Mouse (Mus musculus): ENCODE results near the gene Edaradd.

The Edaradd gene

DNA sequence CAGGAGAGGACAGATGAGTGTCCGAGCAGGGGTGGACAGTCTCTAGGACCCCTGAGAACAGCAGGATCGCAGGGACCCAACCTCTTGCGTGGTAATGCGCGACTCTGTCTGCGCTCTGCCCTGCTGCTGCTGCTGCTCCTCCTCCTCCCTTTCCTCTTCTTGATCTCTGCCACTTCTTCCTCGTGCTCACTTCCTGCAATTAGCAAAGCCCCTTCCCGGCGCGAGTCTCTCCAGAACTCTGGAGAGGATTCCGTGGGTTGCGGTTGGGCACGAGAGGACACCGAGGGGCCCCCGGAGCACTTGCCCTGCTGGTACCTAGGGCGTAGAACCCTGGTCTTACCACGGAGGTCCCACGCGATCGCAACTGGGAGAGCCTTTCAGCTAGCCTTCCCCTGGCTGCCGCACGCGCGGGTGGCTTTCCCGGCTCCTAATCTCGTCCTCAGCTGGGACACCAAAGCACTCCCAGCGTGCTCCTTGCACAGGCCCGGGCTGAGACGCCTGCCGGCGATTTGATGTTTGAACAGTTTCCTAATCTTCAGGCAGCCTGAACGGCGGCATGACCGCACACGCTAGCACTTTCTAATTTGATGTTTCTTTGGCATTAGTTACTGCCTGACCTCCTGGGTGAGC is at the start of gene Edaradd:
TSS of gene Edaradd (minus strand) at position 484 of the 630 bp plus-strand sequence.
- peak; percentile 68; the same call in 1 of the 2 replicates for TF ChIP-seq GATA4 (IDR thresholded peaks at IDR 0.05; ENCODE audit: insufficient replicate concordance, low read length)

DNA sequence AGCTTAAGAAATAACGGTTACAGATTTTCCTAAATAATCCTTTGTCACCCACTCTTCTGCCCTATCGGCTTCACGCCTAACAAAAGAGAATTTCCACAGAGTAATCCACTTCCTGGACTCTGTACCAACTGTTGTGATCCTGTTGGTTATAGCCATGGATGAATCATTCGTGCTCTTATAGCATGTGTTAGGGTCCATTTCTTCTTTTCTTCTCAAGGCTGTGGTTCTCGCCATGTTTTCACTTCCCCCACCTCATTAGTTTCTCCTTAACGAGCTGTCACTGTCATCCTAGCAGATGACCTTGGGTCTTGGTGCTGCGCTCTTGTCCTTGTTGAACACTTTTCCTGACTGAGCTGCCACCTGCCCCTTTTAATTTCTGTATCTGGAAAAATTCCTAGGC is 49.5 kb upstream of the Edaradd start:
- TF ChIP-seq GATA4 (IDR thresholded peaks at IDR 0.05; ENCODE audit: insufficient replicate concordance, low read length) = no peak

DNA sequence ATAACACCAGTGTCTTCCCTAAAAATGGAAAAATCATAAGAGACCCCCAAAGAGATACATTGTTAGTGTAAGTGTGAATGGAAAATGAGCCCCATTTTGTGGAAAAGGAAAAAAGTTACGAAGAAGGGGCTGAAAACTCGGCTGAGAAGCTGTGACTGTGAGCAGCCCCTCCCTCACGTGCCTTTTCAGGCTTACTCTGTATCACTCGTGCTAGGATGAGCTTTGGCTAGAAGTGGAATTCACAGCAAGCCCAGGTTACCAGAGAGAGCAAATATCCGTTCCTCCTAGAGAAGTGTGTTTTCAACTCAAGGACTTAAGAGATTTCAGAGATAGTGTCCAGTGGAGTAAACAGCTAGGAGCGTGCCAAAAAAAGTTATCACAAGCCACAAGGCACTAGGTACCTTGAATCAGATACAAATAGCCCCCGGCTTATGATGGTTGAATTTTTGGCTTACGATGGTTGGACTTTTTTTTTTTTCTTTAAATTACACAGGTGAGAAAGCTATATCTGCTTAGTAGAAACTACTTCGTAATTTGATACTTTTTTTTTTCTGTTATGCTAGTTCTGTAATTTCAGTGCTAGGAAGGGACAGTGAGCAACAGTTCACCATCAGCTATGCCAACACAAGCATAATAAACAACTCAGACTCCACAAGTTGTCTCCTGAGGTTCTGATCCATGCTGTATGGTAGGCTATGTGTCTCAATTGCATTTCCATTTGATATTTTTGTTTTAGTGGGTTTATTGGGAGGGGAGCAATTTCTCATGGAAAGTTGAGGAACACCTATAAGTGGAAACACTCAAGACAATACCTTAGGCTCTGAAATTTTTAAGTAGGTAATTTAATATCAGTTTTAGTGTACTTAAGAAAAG is 48.6 kb upstream of the Edaradd start:
- TF ChIP-seq GATA4 (IDR thresholded peaks at IDR 0.05; ENCODE audit: insufficient replicate concordance, low read length) = no peak

DNA sequence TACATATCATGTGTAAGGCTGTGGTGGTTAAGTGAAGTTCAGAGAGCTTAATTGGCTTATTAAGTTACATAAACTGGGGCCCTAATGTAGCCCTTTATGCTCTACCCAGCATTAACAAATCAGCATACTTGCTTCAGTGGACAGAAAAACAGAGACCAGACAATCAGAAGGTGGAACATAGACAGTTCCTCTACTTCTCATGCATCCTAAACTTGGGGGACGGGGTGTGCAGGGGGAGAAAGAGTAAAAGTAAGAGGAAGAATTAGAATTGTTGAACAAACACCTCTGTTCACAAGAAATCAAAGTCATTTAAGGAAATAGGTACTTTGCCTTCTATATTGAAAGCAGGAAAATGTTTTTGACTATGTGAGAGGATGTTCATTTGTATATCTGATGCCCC is 47.7 kb upstream of the Edaradd start:
- TF ChIP-seq GATA4 (IDR thresholded peaks at IDR 0.05; ENCODE audit: insufficient replicate concordance, low read length) = no peak

DNA sequence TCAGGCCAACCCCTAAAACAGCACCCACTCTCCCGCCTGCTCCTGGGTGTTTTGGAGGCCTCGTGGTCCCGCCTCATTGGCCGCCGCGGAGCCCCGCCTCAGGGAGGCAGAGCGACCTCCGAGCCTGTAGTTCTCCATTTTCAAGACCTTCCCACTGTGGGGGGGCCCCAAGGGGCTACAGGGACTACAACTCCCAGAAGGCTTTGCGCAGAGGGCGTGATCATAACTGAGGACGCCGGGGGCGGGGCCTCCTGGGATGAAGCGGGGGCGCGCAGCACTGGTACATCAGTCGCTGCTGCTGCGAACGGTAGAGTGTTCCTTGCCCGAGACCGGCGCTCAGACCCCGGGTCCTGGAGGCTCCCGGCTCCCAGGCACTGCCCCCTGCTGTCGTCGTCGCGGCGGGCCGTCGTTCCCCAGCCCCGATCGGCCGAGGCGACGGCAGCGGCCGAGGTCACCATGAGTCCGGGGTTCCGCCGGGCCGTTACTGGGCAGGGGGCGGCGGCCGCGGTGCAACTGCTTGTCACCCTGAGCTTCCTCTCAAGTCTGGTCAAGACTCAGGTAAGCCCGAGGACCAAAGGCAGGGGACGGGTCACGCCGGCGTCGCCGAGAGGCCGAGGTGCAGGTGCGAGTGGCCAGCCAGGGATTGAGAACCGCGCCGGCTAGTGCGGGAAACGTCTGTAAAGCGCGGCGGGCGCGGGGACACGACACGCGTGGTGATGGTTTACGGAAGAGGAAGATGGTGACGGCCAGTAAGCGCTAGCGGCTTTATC is 45.6 kb upstream of the Edaradd start, which contains the start of gene Ero1lb:
TSS of gene Ero1lb (plus strand) at position 254 of the 770 bp plus-strand sequence.
- TF ChIP-seq GATA4 (IDR thresholded peaks at IDR 0.05; ENCODE audit: insufficient replicate concordance, low read length) = no peak; the same call in 1 of the 2 replicates

DNA sequence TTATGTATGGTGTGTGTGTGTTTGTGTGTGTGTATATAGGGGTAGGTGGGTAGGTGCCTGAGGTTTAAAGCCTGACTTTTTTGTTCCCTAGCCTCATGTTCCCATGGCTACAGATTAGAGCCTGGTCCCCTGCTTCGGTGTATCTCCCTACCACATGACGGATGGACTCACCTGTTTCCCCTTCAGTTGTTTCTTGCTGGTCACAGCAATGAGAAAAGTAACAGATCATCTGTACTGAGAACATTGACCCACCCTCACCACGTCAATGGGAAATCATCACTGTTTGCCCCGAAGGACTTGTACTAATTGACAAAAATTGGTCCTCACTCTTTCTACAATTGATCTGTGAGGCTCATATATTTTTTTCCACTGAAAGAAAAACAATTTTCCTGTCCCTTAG is 42.0 kb upstream of the Edaradd start:
- no peak for TF ChIP-seq GATA4 (IDR thresholded peaks at IDR 0.05; ENCODE audit: insufficient replicate concordance, low read length)

DNA sequence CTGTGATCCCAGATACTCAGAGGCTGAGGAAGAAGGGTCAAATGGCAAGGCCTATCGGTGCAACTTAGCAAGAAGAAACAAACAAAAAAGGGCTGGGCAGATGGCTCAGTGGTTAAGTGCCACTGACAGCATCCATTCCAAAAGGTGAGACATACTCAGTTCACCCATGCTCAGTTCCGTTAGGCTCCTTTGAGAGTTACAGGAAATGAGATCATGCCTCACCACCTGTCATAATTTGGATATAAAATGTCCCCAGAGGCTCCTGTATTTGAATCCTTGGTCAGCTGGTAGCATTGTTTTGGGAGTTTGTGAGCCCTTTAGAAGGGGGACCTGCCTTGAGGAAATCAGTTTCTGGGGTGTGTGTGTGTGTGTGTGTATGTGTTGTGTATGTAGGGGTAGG is 41.5 kb upstream of the Edaradd start:
- no peak for TF ChIP-seq GATA4 (IDR thresholded peaks at IDR 0.05; ENCODE audit: insufficient replicate concordance, low read length)

DNA sequence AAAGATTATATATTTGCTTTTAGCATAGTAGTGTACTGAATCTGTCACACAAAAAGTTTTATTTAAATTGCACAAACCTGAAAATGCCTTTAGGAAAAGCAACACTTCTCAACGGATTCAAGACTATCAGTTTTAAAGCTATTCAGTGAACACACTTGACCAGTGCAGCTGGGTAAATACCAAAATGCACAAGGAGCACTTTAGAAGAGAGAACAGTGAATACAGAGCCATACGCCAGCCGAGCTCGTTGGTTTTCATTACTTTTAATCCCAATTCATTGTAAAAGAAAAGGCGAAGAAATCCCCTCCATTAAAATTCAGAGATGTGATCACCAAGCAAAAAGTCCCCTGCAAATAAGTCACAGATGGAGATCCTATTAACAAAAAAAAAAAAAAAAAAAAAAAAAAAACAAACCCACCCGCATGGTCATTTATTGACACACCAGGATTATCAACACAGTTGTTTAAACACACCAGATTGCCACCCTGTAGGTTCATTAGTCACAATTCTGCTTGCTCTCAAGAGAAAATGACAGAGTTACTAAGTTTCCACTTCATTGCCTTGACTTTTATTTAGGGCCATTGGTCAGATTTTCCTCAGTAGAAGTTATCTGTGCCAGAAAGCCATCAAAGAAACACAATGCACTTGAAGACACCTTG is 39.4 kb upstream of the Edaradd start:
- TF ChIP-seq GATA4 (IDR thresholded peaks at IDR 0.05; ENCODE audit: insufficient replicate concordance, low read length) = no peak

DNA sequence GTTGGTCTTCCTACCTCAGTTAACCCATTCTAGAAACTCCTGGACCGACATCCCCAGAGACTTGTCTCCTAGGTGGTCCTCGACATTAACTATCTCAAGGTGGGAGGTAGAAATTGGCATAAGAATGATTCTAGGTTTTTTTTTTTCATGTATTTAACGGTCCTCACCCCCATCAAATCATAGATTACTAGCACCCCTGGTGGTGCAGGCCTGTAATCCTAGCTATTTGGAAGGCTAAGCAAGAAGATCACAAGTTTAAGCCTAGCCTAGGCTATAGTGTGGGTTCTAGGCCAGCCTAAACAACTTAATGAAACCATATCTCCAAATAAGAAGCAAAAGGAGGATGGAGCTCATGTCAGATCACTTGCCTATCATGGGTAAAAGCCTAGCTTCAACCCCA is 38.8 kb upstream of the Edaradd start:
- no peak for TF ChIP-seq GATA4 (IDR thresholded peaks at IDR 0.05; ENCODE audit: insufficient replicate concordance, low read length)

DNA sequence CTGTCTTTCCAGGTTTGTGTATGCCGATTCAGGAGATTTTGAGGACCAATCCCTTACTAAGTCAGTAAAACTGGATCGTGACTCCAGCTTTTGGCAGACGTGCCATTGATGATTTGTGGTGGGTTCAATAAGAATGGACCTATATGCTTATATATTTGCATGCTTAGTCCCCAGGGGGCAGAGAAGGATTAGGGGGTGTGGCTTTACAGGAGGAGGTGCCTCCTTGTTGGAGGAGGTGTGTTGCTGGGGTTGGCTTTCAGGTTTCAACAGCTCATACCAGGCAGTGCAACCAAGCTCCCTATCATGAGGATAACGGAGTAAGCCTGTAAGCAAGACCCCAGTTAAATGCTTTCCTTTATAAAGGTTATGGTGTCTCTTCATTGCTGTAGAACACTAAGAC is 34.0 kb upstream of the Edaradd start:
- no peak for TF ChIP-seq GATA4 (IDR thresholded peaks at IDR 0.05; ENCODE audit: insufficient replicate concordance, low read length)

DNA sequence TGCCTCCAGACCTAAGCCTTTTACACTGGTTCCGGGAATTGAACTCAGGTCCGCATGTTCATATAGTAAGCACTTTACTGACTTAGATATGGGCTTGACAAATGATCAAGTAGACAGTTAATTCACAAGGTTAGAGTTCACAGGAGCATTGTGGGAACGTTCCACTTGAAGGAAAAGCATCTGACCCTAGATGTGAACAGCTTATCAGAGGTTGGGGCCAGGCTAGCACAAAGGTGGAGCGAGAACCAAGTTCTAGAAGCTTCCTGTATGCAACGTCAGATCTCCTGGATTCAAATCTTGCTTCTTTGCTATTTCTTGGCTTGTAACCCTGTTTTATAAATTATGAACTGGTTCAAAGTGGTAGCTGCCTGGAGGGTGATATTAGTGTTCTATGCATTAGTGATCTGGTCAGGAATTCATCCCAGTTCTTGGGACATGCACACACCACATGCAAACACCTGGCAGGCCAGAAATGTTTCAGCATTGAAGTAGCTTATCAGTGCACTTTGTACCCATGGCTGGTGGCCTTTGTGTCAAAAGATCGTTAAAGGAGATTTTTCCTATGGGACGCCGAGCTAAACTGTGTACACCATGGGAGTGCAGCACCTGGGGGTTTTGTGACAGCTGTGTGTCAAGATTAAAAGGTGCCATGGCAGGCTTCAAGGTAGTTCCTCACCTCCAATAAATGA is 23.8 kb upstream of the Edaradd start:
- TF ChIP-seq GATA4 (IDR thresholded peaks at IDR 0.05; ENCODE audit: insufficient replicate concordance, low read length) = peak; percentile 98

DNA sequence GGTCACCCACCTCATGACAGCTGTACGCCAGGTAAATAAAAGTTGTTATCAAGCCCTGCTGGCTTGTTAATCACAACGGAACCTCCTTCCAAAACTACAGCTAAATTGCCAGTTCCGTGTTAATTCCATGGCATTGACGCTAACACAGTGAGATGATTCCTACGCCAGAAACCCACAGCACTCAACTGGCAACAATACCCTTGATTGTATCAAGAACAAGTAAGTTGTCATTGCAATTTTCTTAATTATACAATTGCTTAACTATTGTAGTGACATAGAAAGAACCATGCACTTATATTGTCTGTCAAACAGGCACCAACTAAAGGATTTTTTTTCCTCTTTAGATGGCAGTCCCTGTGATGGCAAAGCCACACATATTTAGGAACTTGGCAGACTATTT is 23.0 kb upstream of the Edaradd start:
- no peak for TF ChIP-seq GATA4 (IDR thresholded peaks at IDR 0.05; ENCODE audit: insufficient replicate concordance, low read length)

DNA sequence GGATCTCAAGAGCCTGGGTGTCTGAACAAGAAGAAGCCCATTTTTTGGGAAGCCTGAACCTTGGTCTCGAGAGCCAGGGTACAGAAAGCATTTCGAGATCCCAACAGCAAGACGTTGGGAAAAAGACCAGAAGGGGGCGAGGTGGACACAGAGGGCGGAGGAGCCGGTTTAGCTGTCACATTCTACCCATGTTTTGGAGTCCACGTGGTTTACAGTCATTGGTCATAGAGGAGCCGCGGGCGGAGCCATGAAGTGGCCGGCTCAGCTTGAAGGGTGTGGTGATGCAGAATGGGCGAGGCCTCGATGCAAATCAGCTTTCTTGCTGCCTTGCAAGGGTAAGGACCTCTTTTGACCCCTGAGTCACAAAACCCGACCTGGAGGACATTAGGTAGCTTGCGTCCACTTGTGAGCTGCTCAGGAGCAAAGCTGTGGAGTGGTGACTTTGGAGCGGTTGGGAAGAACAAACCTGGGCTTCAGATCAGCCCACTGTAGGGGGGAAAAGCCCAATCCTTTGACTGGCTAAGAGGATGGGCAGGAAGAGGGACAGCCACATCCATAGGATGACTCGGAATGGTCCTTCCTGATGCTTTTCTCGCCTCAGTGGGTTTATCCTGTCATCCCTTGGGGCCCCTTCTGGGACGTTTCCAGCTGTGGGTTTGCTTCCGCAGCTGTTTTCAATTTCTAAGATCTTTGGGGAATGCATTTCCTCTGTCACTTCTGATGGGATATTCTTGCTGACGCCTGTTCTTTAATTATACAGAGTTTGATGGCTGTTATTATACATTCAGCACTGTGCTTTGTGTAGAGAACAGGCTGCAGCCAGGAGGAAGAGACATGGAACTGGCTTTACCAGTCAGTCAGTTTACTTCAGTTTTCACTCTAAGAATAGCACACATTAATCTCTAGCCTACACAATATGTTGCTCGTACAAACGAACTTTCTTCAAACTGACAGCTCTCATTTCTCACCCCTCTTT is 22.1 kb upstream of the Edaradd start:
- no peak for TF ChIP-seq GATA4 (IDR thresholded peaks at IDR 0.05; ENCODE audit: insufficient replicate concordance, low read length)
